Mouse (Mus musculus) heart, embryonic 15.5 days (tissue): ENCODE results near the gene Lgals3bp. TPM values are rescaled to one million over a fixed set of nuclear protein-coding genes. Genes with fewer than 3 reads are reported as not detected.
A peak's percentile ranks its signal among the peaks of the same experiment; 100 is the strongest.

Source experiments
- ATAC-seq: fragments of 200-750 bp; cut with Nextera tagmentation; replicated peaks from 2 replicates; pipeline ENCODE4 v1.8.0; 2017; ENCODE audit warnings: low read depth, moderate TSS enrichment; ENCODE audit not compliant: insufficient number of reproducible peaks, insufficient read depth, low FRiP score
- H3K27ac ChIP-seq: fragments of 300-500 bp; sonication (generic); 2 replicates; pipeline ENCODE4 v1.5.1; 2015; ENCODE audit warnings: mild to moderate bottlenecking, inconsistent platforms
- H3K27me3 ChIP-seq: fragments of 300-500 bp; sonication (generic); 2 replicates; pipeline ENCODE4 v1.6.1; 2015; ENCODE audit warnings: inconsistent platforms
- H3K36me3 ChIP-seq: fragments of 300-500 bp; sonication (generic); 2 replicates; pipeline ENCODE4 v1.6.1; 2015; ENCODE audit warnings: mild to moderate bottlenecking, inconsistent platforms
- H3K4me1 ChIP-seq: fragments of 300-500 bp; sonication (generic); replicated peaks from 2 replicates; pipeline ENCODE4 v1.6.1; 2015; ENCODE audit warnings: inconsistent platforms
- H3K4me2 ChIP-seq: fragments of 300-500 bp; sonication (generic); 2 replicates; pipeline ENCODE4 v1.6.1; 2015; ENCODE audit warnings: inconsistent platforms, mild to moderate bottlenecking, moderate library complexity
- H3K4me3 ChIP-seq: fragments of 300-500 bp; sonication (generic); 2 replicates; pipeline ENCODE4 v1.5.1; 2015; ENCODE audit warnings: mild to moderate bottlenecking, inconsistent platforms
- H3K9ac ChIP-seq: fragments of 300-500 bp; sonication (generic); 2 replicates; pipeline ENCODE4 v1.6.1; 2015; ENCODE audit warnings: mild to moderate bottlenecking, inconsistent platforms
- H3K9me3 ChIP-seq: fragments of 300-500 bp; sonication (generic); replicated peaks from 2 replicates; pipeline ENCODE4 v1.6.1; 2016; ENCODE audit warnings: inconsistent platforms
- WGBS: fragments of 180-500 bp; shearing (Covaris S2); methylation state at CpG from one replicate; pipeline ENCODE4 v1.1.7; 2015; ENCODE audit warnings: mixed read lengths; 5-methylcytosine and 5-hydroxymethylcytosine counted together
- polyA plus RNA-seq: library from polyadenylated mRNA; unstranded; fragments of >200 nt; fragmentation: Nextera tagmentation; extraction: Ambion mirVana; gene quantifications from 2 replicates; pipeline ENCODE4 v1.2.1, GENCODE M21; 2015

Lgals3bp gene
- polyA plus RNA-seq, 1 experiment from 2014 or later: 9.6 TPM

GRCm38 (mm10) chr11:118409106-118410072 is 7.5 kb upstream of the Lgals3bp start:
- no peaks in the 10 kb centered on the region for H3K27me3 ChIP-seq
- ATAC-seq: no peak
- 73% methylated on average over 12 of the region's 12 CpGs for WGBS
- H3K4me1 ChIP-seq: peaks cover 13% of the 10 kb centered on the region
- H3K4me2 ChIP-seq: no peak overlapping the region
- peaks cover 40% of the 10 kb centered on the region; the same call in 1 of the 2 replicates for H3K36me3 ChIP-seq
- H3K4me3 ChIP-seq: no peak overlapping the region
- H3K9ac ChIP-seq: no peak overlapping the region
- H3K27ac ChIP-seq: no peak overlapping the region
- H3K9me3 ChIP-seq: no peaks in the 10 kb centered on the region

DNA sequence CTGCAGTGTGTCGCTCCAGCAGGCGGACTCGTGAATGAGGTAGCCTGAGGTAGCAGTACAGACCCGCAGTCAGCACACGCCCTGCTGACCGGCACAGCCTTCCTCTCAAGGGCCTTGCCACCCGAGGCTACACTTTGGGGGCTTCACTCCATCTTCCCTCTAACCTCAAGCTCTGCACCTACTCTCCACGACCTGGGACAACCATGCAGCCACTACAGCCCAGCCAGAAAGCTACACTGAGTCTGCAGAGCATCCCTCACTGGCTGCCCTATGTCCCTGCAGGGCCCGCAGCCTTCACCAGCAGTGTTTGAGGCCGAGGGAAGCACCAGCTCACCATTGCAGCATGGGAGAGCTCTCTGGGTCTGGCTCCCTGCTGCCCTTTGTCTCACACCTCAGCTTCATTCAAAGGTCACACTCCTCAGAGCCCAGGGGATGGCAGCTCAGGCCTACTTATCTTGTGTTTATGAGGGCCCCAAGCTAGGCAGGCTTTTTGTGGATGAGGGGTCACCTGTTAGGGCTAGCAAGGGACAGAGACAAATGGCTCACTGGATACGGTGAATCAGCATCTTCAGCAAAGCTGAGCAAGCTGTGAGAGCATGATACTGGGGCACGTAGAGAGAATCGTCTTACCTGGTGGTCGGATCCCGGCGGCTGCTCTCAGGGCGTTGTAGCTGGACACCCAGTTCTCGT is 6.3 kb upstream of the Lgals3bp start:
- Histone ChIP-seq H3K27ac (no peak overlapping the region), H3K4me1 (peaks cover 11% of the 10 kb centered on the region), H3K4me3 (no peak overlapping the region), H3K4me2 (no peak overlapping the region), H3K9ac (no peak overlapping the region), H3K27me3 (no peaks in the 10 kb centered on the region), H3K36me3 (peaks cover 40% of the 10 kb centered on the region; the same call in 1 of the 2 replicates), H3K9me3 (no peaks in the 10 kb centered on the region)
- no peak for ATAC-seq
- WGBS: 69% methylated on average over 18 of the region's 18 CpGs

GRCm38 (mm10) chr11:118407318-118407910 is 5.5 kb upstream of the Lgals3bp start:
- Histone ChIP-seq H3K27me3 (no peaks in the 10 kb centered on the region), H3K4me2 (no peak overlapping the region), H3K36me3 (peaks cover 40% of the 10 kb centered on the region; the same call in 1 of the 2 replicates), H3K9me3 (no peaks in the 10 kb centered on the region), H3K27ac (no peak overlapping the region), H3K4me1 (peaks cover 11% of the 10 kb centered on the region), H3K9ac (0 out of 2 replicates have a peak overlapping the region, but pooled peaks have one; percentile 2), H3K4me3 (no peak overlapping the region)
- no peak for ATAC-seq
- 83% methylated on average over 23 of the region's 23 CpGs for WGBS

DNA sequence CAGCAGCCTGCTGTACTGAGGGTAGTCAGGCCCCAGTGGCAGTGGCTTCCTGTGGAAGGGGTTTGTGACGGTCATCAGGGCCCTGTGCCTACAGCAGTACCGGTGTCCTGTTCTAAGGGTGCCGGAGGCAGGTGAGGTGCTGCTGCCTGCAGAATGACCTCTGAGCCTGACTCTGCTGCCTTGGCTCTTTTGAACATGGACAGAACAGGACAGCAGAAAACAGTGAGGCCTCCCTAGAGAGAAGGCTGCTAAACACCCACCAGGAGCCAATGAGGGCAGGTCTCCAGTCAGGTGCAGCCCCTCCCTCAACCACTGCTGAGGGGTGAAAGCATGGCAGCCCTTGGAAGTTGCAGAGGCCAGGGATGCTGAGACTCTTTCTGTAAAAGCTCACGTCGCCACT is 4.6 kb upstream of the Lgals3bp start:
- no peak overlapping the region for H3K4me2 ChIP-seq
- H3K4me1 ChIP-seq: peaks cover 20% of the 10 kb centered on the region
- WGBS: 82% methylated on average over 5 of the region's 5 CpGs
- peaks cover 40% of the 10 kb centered on the region; the same call in 1 of the 2 replicates for H3K36me3 ChIP-seq
- ATAC-seq: no peak
- H3K4me3 ChIP-seq: no peak overlapping the region
- no peaks in the 10 kb centered on the region for H3K9me3 ChIP-seq
- no peaks in the 10 kb centered on the region for H3K27me3 ChIP-seq
- H3K27ac ChIP-seq: peak overlapping the region; percentile 45
- H3K9ac ChIP-seq: 0 out of 2 replicates have a peak overlapping the region, but pooled peaks have one; percentile 2

GRCm38 (mm10) chr11:118405311-118405710 is 3.4 kb upstream of the Lgals3bp start:
- Histone ChIP-seq H3K9ac (no peak overlapping the region), H3K4me2 (no peak overlapping the region), H3K27ac (no peak overlapping the region), H3K36me3 (peaks cover 29% of the 10 kb centered on the region; the same call in 1 of the 2 replicates), H3K27me3 (no peaks in the 10 kb centered on the region), H3K4me3 (no peak overlapping the region), H3K9me3 (no peaks in the 10 kb centered on the region), H3K4me1 (peaks cover 32% of the 10 kb centered on the region)
- no peak for ATAC-seq
- WGBS: 87% methylated on average over 8 of the region's 8 CpGs

DNA sequence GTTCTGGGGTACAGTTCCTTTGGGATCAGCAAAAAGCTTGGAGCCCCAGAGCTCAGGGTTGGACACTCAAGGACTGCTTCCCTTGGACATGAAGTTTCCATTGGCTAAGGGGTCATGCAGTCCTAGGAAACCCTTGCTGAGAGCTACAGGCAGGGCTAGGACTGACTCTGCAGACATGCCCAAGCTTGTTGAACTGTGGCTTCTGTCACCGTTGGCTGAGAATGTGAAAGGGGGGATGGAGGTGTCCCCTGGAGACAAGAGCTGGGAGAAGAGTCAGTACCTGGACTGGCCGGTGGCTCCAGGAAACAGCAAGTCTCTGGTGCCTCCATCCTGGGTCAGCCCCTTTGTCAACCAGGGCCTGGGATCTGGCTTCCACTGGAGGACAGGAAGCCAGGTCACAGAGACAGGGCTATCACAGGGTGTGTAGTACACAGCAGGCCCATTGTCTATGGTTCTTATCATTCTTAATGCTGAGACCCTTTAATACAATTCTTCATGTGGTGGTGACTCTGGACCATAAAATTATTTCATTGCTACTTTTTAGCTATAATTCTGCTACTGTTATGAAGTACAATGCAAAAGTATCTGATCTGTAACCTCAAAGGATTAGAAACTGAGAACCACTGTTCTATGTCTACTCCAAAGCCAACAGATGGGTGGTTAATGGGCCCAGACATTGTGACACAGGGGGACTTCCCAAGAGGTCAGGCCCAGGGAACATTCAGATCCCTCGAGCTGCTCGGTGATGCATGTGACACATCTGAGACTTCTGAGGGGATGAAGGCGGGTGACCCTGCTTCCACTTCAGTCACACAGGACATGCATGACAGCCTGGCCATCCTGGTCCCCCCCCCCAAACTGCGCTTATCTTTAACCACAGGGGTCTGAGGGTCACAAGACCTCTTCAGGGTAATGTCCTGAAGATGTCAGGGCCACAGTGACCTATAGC is 2.3 kb upstream of the Lgals3bp start:
- Histone ChIP-seq H3K9me3 (no peaks in the 10 kb centered on the region), H3K4me1 (peaks cover 41% of the 10 kb centered on the region), H3K27ac (no peak overlapping the region), H3K36me3 (peaks cover 23% of the 10 kb centered on the region; the same call in 1 of the 2 replicates), H3K4me2 (no peak overlapping the region), H3K27me3 (no peaks in the 10 kb centered on the region), H3K4me3 (no peak overlapping the region), H3K9ac (no peak overlapping the region)
- WGBS: 69% methylated on average over 6 of the region's 6 CpGs
- ATAC-seq: no peak

- H3K27ac ChIP-seq: no peak overlapping the region
- no peaks in the 10 kb centered on the region for H3K9me3 ChIP-seq
- H3K4me2 ChIP-seq: no peak overlapping the region
- ATAC-seq: no peak
- H3K4me1 ChIP-seq: peaks cover 41% of the 10 kb centered on the region
- WGBS: 78% methylated on average over 2 of the region's 2 CpGs
- H3K4me3 ChIP-seq: no peak overlapping the region
- no peaks in the 10 kb centered on the region for H3K27me3 ChIP-seq
- peaks cover 22% of the 10 kb centered on the region; the same call in 1 of the 2 replicates for H3K36me3 ChIP-seq
- H3K9ac ChIP-seq: no peak overlapping the region
Observed at GRCm38 (mm10) chr11:118403183-118403582, 1.3 kb upstream of the Lgals3bp start.

DNA sequence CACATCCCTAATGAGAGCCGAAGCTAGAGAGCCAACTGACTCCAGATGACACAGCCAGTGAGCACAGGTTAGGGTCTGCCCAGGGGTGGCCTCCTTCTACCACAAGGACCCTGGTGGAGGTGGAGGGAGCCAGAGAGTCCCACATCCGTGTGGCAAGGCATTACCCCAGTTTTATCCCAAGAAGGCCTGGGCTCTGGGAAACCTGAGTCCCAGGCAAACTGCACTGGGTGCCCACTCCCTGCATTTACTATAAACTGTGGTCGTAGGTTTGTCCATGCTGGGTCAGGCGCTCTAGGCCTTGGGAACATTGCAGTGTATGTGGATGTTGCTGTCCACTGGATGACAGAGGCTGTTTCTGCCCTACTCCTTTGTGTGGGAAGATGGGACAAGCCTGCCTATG is 697 bp downstream of the Lgals3bp start:
- no peak for ATAC-seq
- Histone ChIP-seq H3K4me2 (peak overlapping the region; percentile 36), H3K27me3 (no peaks in the 10 kb centered on the region), H3K27ac (peak overlapping the region; percentile 53), H3K4me1 (peaks cover 35% of the 10 kb centered on the region), H3K36me3 (peaks cover 4% of the 10 kb centered on the region; the same call in 1 of the 2 replicates), H3K9ac (0 out of 2 replicates have a peak overlapping the region, but pooled peaks have one; percentile 19), H3K9me3 (no peaks in the 10 kb centered on the region), H3K4me3 (peak overlapping the region; percentile 13)
- WGBS: 75% methylated on average over 4 of the region's 4 CpGs

GRCm38 (mm10) chr11:118400566-118400936 is 1.3 kb downstream of the Lgals3bp start:
- Histone ChIP-seq H3K27me3 (no peaks in the 10 kb centered on the region), H3K9ac (no peak overlapping the region), H3K4me1 (peaks cover 30% of the 10 kb centered on the region), H3K9me3 (no peaks in the 10 kb centered on the region), H3K36me3 (no peaks in the 10 kb centered on the region), H3K4me2 (peak overlapping the region; percentile 36), H3K4me3 (0 out of 2 replicates have a peak overlapping the region, but pooled peaks have one; percentile 12), H3K27ac (peak overlapping the region; percentile 53)
- peak; percentile 32 for ATAC-seq
- 21% methylated on average over 6 of the region's 6 CpGs for WGBS

DNA sequence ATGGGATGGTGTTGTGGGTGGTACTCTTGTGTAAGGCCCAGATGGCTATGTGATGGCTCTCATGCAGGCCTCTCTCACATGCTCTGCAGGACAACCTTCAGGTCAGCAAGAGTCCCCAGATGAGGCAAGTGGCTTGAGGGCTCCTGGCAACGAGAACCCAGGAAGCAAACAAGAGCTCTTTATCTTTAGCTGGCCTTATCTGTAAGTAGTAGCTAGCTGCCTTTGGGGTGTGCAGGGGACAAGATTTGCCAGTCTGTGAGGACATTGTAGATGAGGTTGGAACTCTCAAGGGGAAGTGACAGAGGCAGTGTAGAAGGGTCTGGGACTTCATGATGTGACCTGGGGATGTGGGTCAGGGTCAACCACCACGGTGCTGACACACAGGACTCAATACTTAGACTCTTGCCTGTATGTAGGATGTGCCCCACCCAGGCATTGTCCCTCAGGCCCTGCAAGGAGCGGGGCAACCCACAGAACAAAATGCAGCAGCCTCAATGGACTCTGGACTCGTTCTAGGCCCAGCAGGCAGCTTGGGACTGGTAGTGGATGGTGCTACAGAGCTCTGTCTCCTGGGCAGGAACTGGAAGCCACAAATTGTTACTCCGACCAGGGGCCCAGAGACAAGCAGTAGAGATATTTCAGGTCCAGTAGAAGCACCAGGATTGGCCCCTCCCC is 1.9 kb downstream of the Lgals3bp start:
- H3K4me2 ChIP-seq: peak overlapping the region; percentile 36
- WGBS: 39% methylated on average over 5 of the region's 5 CpGs
- no peaks in the 10 kb centered on the region for H3K9me3 ChIP-seq
- no peaks in the 10 kb centered on the region for H3K36me3 ChIP-seq
- 0 out of 2 replicates have a peak overlapping the region, but pooled peaks have one; percentile 12 for H3K4me3 ChIP-seq
- peak overlapping the region; percentile 53 for H3K27ac ChIP-seq
- no peaks in the 10 kb centered on the region for H3K27me3 ChIP-seq
- peaks cover 30% of the 10 kb centered on the region for H3K4me1 ChIP-seq
- no peak for ATAC-seq
- no peak overlapping the region for H3K9ac ChIP-seq
